Mouse (Mus musculus) T-helper 1 cell (primary cell): ENCODE results near the gene Try5.
"Not testable (repeated sequence)": the region's sequence is repeated elsewhere in the genome, so short reads cannot be mapped to it uniquely, and the experiment has no call there.

Experiments
- in situ Hi-C: fragments of 300-600 bp; cut with MboI, MseI; formaldehyde crosslinking; loops from one replicate; pipeline ENCODE4 v1.15.1; 2025; ENCODE audit warnings: high pct_unique_total_duplicates

Try5 gene

DNA sequence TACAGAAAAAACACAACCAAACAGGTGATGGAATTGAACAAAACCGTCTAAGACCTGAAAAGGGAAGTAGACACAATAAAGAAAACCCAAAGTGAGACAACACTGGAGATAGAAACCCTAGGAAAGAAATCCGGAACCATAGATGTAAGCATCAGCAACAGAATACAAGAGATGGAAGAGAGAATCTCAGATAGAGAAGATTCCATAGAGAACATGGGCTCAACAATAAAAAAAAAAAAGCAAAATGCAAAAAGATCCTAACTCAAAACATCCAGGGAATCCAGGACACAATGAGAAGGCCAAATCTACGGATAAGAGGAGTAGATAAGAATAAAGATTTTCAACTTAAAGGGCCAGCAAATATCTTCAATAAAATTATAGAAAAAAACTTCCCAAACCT is at the start of gene Try5:
Try5 (minus strand) TSS at position 101 of the 400 bp plus-strand sequence.
- in situ Hi-C loops: not testable (repeated sequence)

DNA sequence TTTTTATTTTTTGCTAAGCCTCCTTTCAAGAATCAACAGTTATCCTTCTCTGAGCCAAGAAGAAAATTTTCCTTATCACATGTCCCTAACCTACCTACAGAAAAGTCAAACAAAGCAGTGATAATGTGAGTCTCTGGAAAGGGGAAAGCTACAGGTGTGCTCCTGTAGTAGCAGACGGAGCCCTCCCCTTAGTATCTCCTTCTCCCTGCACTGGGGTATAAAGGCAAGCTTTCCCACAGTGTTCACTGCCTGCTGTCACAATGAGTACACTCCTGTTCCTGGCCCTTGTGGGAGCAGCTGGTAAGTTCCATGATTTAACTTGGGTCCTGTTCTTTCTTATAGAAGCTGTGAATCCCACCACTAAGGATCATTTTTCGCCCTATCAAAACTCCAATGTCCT is 37.3 kb upstream of the Try5 start, which contains the start of gene Try10:
Try10 (plus strand) TSS at position 174 of the 400 bp plus-strand sequence.
- in situ Hi-C loops: no loop called here

GRCm38 (mm10) chr6:41301969-41302368 is 14.7 kb downstream of the Try5 start, which contains the start of gene Try4:
Gene Try4, plus strand, starts transcription at chr6:41302269.
- in situ Hi-C loops: no loop called here

DNA sequence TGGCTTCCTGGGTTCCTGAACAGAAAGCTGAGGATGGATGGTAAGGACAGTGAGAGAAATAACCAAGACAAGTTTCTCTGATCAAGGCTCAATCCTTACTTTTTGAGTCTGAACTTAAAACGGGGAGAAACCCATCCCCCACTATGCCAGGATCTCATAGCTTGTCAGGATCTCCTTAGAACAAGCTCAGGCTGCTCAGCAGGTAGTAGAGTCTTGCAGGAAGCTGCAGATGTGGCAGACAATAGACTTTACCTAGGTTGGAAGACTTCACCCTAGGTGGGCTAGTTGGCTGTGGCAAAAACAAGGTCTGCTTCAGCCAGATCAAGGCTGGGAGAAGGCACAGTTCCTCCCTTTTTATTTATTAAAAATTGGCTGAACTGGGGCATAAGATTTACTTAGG is 18.4 kb downstream of the Try5 start:
- in situ Hi-C loops: no loop called here

DNA sequence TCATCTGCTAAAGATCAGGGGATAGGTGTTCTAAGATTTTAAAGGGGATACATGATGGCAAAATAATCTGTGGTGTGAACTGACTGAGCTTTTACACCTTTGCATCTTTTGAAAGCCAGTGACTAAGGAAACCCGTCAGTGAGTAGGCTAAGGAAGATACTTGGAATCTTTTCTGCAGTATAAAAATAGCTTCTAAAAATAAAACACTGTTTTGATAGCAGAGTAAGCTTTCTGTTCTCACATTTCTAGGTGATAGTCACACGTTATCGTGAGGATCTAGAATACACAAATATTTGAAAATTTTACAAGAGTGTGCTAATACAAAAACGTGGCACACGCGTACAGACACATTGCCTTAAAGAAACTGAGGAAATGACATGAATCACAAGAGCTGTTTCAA is 50.5 kb downstream of the Try5 start:
- in situ Hi-C loops: loop anchor here (5.0 kb wide), 1 partner anchor 79 kb away; no protein-coding TSS in a partner anchor

GRCm38 (mm10) chr6:41262796-41263195 is 53.8 kb downstream of the Try5 start:
- in situ Hi-C loops: no loop called here
